Comparison of ENCODE assay signal across 24 mouse cellular contexts in genomic region chr5:87925372-87925771, GRCm38 (mm10). TPM values are rescaled to one million over a fixed set of nuclear protein-coding genes. Genes with fewer than 3 reads are reported as not detected.
DNase-seq lines count a peak whose midpoint lies in the region; ATAC-seq lines count a peak whose summit lies in the region.
"Had no signal": no experiment of that assay in that cellular context is flagged by ENCODE, and none has a peak within 500 bp of the region (broad histone marks: within the 10 kb centered on the region; RNA-seq: fewer than 3 reads in every experiment).

Gene Csn3, plus strand, starts transcription at chr5:87925579.

- no peaks in the 10 kb centered on the region for H3K9me3 ChIP-seq in midbrain, embryonic 14.5 days (ENCODE audit: control insufficient read depth, low read length)
- no peaks in the 10 kb centered on the region for H3K9me3 ChIP-seq in midbrain, embryonic 13.5 days
- H3K9me3 ChIP-seq: heart, embryonic 10.5 days; liver, embryonic 12.5 days; neural tube, embryonic 13.5 days had no signal

- H3K4me3 ChIP-seq in midbrain, embryonic 14.5 days (replicated peaks; ENCODE audit: low read depth, low read length), result no peak within 1 kb of the TSS
- no peak within 1 kb of the TSS for H3K4me3 ChIP-seq in midbrain, embryonic 13.5 days (replicated peaks)
- H3K4me3 ChIP-seq: heart, embryonic 10.5 days; liver, embryonic 12.5 days; neural tube, embryonic 13.5 days had no signal

- H3K27ac ChIP-seq in midbrain, embryonic 14.5 days (replicated peaks; ENCODE audit: low read depth, low read length), result no peak within 1 kb of the TSS
- no peak within 1 kb of the TSS for H3K27ac ChIP-seq in midbrain, embryonic 13.5 days
- H3K27ac ChIP-seq: heart, embryonic 10.5 days; liver, embryonic 12.5 days; macrophage; neural tube, embryonic 13.5 days had no signal

- H3K27me3 ChIP-seq in midbrain, embryonic 14.5 days (ENCODE audit: control insufficient read depth, insufficient read depth, low read length), result no peaks in the 10 kb centered on the region
- H3K27me3 ChIP-seq in midbrain, embryonic 13.5 days, result no peaks in the 10 kb centered on the region
- H3K27me3 ChIP-seq: liver, embryonic 12.5 days; neural tube, embryonic 13.5 days had no signal

- no peak within 1 kb of the TSS for H3K4me2 ChIP-seq in midbrain, embryonic 14.5 days (ENCODE audit: low read length)
- H3K4me2 ChIP-seq in midbrain, embryonic 13.5 days (replicated peaks), result no peak within 1 kb of the TSS
- H3K4me2 ChIP-seq: liver, embryonic 12.5 days; lung, embryonic 14.5 days; neural tube, embryonic 13.5 days had no signal

- no peaks in the 10 kb centered on the region for H3K4me1 ChIP-seq in midbrain, embryonic 14.5 days (ENCODE audit: control insufficient read depth, insufficient read depth, low read length)
- H3K4me1 ChIP-seq in midbrain, embryonic 13.5 days (replicated peaks), result no peaks in the 10 kb centered on the region
- H3K4me1 ChIP-seq: heart, embryonic 10.5 days; liver, embryonic 12.5 days; neural tube, embryonic 13.5 days had no signal

- ATAC-seq in midbrain, embryonic 14.5 days (ENCODE audit: low FRiP score, low TSS enrichment), result 0 out of 2 replicates have a peak, but pooled peaks have one; percentile 6
- no peak for ATAC-seq in midbrain, embryonic 13.5 days
- ATAC-seq: CD4-positive, CD25-positive, alpha-beta regulatory T cell, adult 4 months; liver, embryonic 12.5 days had no signal

- no peak within 1 kb of the TSS for H3K9ac ChIP-seq in midbrain, embryonic 14.5 days (replicated peaks; ENCODE audit: low read length)
- H3K9ac ChIP-seq in midbrain, embryonic 13.5 days (replicated peaks), result no peak within 1 kb of the TSS
- H3K9ac ChIP-seq: liver, embryonic 12.5 days; lung, embryonic 14.5 days; neural tube, embryonic 13.5 days had no signal

- DNase-seq in midbrain, embryonic 14.5 days, result no peak
- DNase-seq in embryo, embryonic 10 days (ENCODE audit: low spot score), result peak; percentile 73
- DNase-seq in hindlimb bud, embryonic 11.5 days (ENCODE audit: extremely low spot score, low read depth, low spot score), result peak; percentile 20
- no peak for DNase-seq in layer of hippocampus, postnatal 36 days
- DNase-seq in left cerebral cortex, adult 11 months (ENCODE audit: low spot score), result no peak
- no peak for DNase-seq in urinary bladder, postnatal 14 days (ENCODE audit: low spot score)
- DNase-seq: adrenal gland, postnatal 10 days; cerebellum, adult 11-12 months; cerebellum, postnatal 36 days; gastrocnemius, postnatal 25 days; heart, postnatal 14 days; kidney, adult 8-10 months; kidney, postnatal 36 days; left cerebral cortex, postnatal 4 days; lung, embryonic 14.5 days had no signal

- no peaks in the 10 kb centered on the region for H3K36me3 ChIP-seq in midbrain, embryonic 14.5 days (ENCODE audit: control insufficient read depth, insufficient read depth, low read length)
- H3K36me3 ChIP-seq in midbrain, embryonic 13.5 days, result no peaks in the 10 kb centered on the region
- H3K36me3 ChIP-seq: heart, embryonic 10.5 days; liver, embryonic 12.5 days; neural tube, embryonic 13.5 days had no signal

- 28% methylated on average over 5 of the region's 5 CpGs for WGBS in midbrain, embryonic 14.5 days
- WGBS in midbrain, embryonic 13.5 days, result 28% methylated on average over 5 of the region's 5 CpGs

RNA-seq across cellular contexts. Expression of gene Csn3, which starts in this region (rescaled TPM):
- not detected in 2 replicates for polyA plus RNA-seq in midbrain, embryonic 14.5 days (2014; fragmentation: Nextera tagmentation; extraction: Ambion mirVana)
- not detected in 2 replicates for polyA plus RNA-seq in midbrain, embryonic 13.5 days (2015; fragmentation: Nextera tagmentation; extraction: Ambion mirVana)
- not detected for total RNA-seq in layer of hippocampus, postnatal 36 days (2021)
- total RNA-seq: adrenal gland, postnatal 10 days; gastrocnemius, postnatal 25 days; heart, postnatal 14 days; layer of hippocampus, postnatal 10 days; left cerebral cortex, postnatal 4 days had no signal
- polyA plus RNA-seq: brain, embryonic 14.5 days; CD4-positive, CD25-positive, alpha-beta regulatory T cell, adult 4 months; forebrain, embryonic 11.5 days; lung, embryonic 14.5 days; macrophage; neural tube, embryonic 13.5 days had no signal

Comparison
In these comparisons a context has a peak if more than half of its experiments do, and no peak if none do; other contexts are left out.
1. Peak in ATAC-seq in midbrain, embryonic 14.5 days; RNA of the gene not detected or under 1 TPM.
2. DNase-seq: peak in embryo, embryonic 10 days (single experiment) and hindlimb bud, embryonic 11.5 days (single experiment); none in midbrain, embryonic 14.5 days (single experiment), layer of hippocampus, postnatal 36 days (0 of 2), left cerebral cortex, adult 11 months (single experiment) and urinary bladder, postnatal 14 days (single experiment).